Mouse (Mus musculus): ENCODE results near the gene Efhd2. TPM values are rescaled to one million over a fixed set of nuclear protein-coding genes. Genes with fewer than 3 reads are reported as not detected.
A peak's percentile ranks its signal among the peaks of the same experiment; 100 is the strongest.

The Efhd2 gene
- total RNA-seq, 2 experiments from 2014 or later: 13.8 to 17.6 TPM

DNA sequence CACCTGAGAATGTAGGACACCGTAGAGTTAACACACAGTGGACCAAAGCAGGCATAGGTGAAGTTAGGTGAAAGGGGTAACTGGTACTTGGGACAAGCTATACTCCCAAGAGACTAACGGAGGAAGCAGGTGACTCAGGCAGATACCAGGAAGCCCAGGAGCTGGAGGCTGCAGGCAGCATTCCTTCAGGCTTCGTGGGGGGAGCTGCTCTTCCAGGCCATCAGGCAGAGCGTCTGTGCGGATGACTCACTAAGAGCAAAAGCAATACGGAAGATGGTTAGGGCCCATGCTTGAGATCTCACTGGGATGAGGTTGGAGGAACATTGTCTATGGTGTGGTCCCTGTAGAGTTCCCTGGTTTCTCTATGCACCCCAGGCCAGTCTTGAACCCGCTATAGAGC is 8.1 kb upstream of the Efhd2 start:
- intact Hi-C loops (cut with DNase I; ENCODE audit: low total_unique reads): no loop called here
- no peak for DNase-seq

GRCm38 (mm10) chr4:141881950-141882349 is 7.2 kb upstream of the Efhd2 start:
- intact Hi-C loops (cut with DNase I; ENCODE audit: low total_unique reads): no loop called here

DNA sequence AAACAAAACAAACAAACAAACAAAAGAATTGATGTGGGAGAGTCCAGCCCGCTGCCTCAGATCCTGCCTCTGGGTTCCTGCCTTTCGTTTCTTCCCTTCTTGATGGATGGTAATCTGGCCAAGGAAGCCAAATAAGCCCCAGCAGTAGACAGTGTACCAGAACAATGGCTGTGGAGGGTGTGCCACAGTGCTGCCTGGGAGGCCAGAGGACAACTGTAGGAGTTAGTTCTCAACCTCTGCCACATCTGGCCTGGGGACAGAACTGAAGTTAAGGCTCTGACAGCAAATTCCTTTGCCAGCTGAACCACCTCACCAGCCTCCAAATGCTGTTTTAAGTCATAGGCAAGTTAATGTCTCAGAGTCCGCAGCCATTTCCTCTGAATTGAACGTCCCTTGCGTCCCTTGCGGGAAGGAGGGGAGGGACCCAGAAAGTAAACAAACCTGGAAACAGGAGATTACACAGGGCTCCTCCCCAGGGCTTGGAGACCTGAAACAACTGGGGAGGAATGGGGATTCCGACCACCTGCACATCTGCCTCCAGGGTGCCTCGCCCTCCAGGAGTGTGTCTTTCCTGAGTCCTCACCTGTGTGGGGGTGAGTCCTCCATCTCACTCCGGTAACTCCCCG is 6.7 kb upstream of the Efhd2 start:
- intact Hi-C loops (cut with DNase I; ENCODE audit: low total_unique reads): no loop called here
- DNase-seq: no peak

More at GRCm38 (mm10) chr4:141881950-141882349, 7.2 kb upstream of the Efhd2 start:
- no peak for DNase-seq

DNA sequence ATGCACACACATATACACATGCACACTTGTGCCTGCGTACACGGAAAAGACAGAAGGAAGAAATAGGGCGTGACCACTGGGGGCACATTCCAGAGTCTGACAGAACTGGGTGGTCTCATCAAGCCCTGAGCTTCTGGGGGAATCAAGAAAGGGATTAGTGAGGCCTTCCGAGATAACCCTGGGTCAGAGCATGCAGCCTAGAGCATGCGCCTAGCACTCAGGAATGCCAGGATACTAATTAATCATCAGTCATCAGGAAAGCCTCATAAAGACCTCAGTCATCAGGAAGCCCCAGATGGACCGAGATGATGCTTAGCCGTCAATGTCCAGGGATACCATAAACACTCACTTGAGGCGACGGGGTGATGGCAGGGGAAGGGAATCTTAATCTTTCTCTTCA is 5.2 kb upstream of the Efhd2 start:
- intact Hi-C loops (cut with DNase I; ENCODE audit: low total_unique reads): no loop called here
- no peak for DNase-seq

GRCm38 (mm10) chr4:141879074-141879473 is 4.4 kb upstream of the Efhd2 start:
- DNase-seq: no peak
- intact Hi-C loops (cut with DNase I; ENCODE audit: low total_unique reads): no loop called here

GRCm38 (mm10) chr4:141878621-141879020 is 3.9 kb upstream of the Efhd2 start:
- no peak for DNase-seq
- intact Hi-C loops (cut with DNase I; ENCODE audit: low total_unique reads): no loop called here

DNA sequence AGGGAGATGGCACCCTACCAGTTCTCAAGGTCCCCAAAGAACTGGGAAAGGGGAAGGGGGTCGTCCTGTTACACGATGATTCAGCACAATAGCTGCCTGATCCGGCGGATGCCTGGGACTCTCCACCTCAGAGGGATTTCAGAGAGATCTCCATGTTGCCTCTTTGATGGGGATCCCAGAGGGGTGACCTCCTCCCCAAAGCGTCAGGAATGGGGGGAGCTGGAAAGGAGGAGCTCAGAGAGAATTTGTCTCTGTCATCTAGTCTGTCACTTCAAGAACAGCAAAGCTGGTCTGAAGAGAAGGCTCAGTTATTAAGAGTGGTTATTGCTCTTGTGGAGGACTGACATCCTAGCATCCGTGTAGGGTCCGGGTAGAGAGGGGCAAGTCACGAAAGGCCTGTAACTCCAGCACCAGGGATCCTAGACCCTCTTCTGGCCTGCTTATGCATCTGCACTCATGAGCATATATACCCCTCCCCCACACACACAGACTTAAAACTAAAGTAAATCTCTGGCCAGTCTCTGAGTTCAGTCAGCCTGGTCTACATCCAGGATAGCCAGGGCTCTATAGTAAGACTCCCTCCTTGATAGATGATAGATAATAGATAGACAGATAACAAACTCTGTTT is 875 bp upstream of the Efhd2 start:
- no peak for DNase-seq
- intact Hi-C loops (cut with DNase I; ENCODE audit: low total_unique reads): no loop called here

DNA sequence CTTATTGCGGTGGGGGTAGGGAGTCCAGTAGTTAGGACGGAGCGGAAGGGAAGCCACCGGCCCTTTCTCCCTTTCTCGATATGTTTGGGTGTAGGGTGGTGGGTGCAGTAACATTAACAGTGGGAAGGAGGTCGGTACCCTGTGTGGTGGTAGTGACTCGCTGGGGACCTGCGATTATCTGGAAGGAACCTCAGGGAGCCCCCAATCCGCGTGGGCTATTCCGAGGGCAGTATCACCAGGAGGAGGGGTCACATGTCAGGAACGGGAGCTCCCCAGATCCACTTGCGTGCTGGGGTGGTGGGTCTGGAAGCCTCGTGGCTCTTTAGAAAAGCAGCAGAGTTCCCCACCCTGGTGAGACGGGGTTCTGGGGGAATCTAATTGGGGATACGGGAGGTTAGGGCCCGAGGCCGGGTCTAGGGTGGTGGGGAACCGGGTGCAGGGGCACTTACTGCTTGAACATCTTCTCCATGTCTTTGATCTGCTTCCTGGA is 564 bp downstream of the Efhd2 start:
- no peak for DNase-seq
- intact Hi-C loops (cut with DNase I; ENCODE audit: low total_unique reads): no loop called here

- intact Hi-C loops (cut with DNase I; ENCODE audit: low total_unique reads): no loop called here
- DNase-seq: no peak
These were observed 1.7 kb downstream of the Efhd2 start for GRCm38 (mm10) chr4:141872977-141873376.

DNA sequence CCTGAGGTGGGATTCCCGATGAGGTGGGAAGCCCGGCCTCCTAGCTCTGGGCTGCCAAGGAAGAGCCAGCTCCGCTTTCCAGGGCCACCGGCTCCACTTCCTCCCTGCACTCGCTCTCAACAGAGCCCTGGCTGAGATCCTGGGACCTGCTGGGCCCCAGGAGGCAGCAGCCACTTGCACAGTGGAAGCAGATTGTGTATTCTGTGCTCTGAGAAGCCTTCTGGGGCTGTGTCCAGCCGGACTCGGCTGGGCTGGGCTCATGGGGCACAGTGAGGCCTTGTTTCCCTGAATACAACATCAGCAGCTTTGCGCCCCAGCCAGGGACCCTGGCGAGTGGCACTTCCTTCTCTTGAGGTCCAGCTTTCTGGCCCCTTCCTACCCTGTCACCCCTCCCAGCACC is 2.8 kb downstream of the Efhd2 start:
- no peak for DNase-seq
- intact Hi-C loops (cut with DNase I; ENCODE audit: low total_unique reads): no loop called here

- intact Hi-C loops (cut with DNase I; ENCODE audit: low total_unique reads): no loop called here
These were observed 3.4 kb downstream of the Efhd2 start for GRCm38 (mm10) chr4:141871333-141871725.

DNA sequence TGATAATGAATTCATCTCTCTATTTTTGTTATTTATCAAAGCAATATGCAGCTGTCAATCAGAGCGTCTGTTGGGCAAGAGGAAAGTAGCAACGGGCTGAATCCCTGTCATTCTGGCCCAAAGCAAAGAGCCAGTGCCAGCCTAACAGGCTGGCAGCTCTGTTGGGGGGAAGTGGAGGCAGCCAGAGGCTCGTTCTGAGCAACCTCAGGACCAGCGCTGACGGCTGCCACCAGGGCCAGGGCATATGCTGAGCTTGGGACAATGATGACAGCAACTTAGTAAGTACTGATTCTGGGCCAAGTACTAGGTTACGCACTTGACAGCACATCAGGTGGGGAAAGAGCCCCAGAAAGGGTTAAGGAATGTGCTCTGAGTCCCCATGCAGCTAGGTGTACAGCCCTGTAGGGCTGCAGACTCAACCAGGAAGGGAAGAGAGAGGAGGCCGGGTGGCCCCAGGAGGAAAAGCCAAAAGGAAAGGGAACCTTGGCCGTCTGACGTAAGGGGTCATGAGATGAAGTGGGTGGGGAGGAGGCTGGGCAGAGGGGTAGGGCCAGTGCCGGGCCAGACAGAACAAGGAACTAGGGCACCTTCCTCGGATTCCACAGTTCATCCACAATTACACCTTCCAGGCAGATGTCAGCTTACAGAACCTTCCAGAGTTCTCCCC is 3.9 kb downstream of the Efhd2 start:
- intact Hi-C loops (cut with DNase I; ENCODE audit: low total_unique reads): no loop called here
- no peak for DNase-seq

More at GRCm38 (mm10) chr4:141871333-141871725, 3.4 kb downstream of the Efhd2 start:
- no peak for DNase-seq

DNA sequence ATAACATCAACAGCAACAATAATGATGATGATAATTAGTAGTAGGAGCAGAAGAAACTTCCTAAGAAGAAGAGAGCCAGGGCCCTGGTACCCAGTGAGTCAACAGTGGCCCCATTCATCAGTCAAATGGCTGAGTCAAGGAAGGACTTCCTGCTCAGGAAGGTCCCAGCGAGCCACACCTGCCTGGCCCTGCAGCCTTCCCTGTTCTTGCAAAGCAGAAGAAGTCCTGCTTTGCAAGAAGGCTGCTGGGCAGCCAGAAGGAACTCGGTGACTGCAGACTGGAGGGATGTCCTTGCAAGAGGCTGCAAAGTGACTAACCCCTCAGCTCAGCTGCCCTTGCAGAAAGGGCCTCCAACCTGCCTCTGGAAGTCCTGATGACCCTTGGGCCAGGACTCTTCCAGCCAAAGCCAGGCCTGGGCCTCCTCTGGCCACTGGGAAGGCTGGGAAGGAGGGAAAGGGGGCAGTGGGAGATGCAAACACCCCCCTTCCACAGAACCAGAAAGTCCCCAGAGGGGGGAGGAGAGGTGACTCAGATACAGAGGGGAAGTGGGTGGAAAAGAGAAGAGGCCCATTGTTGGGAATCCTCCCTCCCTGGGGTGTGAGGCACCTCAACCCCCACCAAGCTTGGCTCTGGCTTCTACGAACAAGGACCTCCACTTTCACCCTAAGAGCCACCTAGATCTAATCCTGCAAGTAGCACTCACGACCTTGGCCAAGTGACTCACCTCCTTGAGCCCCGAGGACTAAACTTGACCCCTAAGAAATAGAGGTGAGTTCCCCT is 5.1 kb downstream of the Efhd2 start:
- intact Hi-C loops (cut with DNase I; ENCODE audit: low total_unique reads): no loop called here

DNA sequence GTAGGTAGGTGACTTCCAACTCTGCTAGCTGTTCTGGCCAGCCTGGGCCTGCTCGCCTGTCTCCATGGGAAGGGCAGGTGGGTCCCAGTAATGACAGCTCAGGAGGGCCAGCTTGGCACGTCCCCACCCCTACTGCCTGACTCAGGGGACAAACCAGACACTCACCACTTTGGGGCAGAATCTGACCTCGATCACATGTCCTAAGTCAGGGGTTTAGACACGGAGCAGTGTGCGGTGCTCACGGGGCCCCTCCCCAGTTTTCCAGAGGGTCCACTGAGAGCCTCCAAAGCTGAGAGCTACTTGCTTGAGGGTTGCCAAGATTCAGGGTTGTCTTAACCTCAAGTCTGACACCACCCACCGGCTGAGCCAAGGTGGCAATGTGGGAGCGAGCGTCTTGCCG is 6.7 kb downstream of the Efhd2 start:
- intact Hi-C loops (cut with DNase I; ENCODE audit: low total_unique reads): no loop called here
- no peak for DNase-seq

More for the DNA sequence above, 5.1 kb downstream of the Efhd2 start:
- no peak for DNase-seq

DNA sequence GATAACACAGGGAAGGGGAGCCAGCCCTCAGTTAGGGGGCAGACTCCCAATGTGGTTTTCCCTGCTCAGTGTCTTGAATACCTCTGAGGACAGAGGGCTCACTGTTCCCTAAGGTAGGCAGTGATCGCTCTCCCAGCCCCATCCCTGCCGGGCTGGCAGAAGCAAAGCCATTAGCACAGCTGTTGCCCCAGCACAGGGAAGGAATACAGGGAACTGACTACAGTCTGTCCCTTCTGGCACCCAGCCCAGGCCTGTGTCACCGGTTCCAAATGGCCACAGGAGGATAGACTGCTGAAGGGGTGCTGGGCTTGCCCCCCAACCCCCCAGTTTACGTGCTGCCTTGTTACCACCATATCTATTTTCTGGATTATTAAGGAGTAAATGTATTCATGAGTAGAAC is 7.2 kb downstream of the Efhd2 start:
- intact Hi-C loops (cut with DNase I; ENCODE audit: low total_unique reads): no loop called here
- peak; percentile 83 for DNase-seq

DNA sequence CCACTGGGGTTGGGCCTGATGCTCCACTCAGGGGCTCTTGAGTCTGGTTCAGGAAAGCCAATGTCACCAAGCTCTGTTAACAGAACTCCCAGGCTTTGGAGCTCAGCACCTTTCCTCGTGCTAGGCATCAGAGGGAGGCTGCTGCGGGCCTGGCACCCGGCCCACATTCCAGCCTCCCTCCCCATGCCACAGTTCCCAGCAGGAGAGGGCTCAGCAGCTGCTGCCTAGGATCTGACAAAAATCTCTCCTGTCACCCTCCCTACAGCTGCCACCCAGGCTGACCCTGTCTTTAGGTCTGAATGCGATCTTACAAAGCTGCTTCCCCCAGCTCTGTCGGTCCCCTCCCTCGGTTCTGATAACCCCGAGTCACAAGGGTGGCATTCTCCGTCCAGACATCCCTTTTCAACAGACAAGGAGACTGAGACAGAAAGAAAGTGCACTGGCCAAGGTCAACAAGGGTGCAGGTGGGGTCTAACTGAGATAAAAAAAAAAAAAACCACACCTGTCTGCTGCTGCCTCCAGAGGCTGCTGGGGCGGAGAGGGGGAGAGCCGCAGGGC is 7.7 kb downstream of the Efhd2 start:
- DNase-seq: peak; percentile 47
- intact Hi-C loops (cut with DNase I; ENCODE audit: low total_unique reads): no loop called here

- intact Hi-C loops (cut with DNase I; ENCODE audit: low total_unique reads): no loop called here
- DNase-seq: no peak
These were observed 9.1 kb downstream of the Efhd2 start for GRCm38 (mm10) chr4:141865600-141865999.

DNA sequence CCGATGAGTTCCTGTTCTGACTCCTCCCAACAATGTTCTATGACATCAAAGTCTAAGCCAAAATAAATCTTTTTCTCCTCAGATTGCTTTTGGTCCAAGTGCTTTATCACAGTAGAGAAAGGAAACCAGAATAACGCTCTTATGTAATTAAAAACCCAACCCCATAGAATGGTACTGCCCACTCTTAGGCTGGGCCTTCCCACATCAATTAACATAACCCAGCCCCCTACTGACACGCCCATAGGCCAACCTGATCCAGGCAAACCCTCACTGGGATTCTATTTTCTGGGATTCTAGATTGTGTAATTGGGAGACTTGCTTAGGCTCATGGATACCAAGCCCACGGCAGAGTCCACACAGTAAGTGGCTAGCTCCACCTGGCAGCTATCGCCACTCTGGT is 9.7 kb downstream of the Efhd2 start:
- intact Hi-C loops (cut with DNase I; ENCODE audit: low total_unique reads): no loop called here
- DNase-seq: no peak

DNA sequence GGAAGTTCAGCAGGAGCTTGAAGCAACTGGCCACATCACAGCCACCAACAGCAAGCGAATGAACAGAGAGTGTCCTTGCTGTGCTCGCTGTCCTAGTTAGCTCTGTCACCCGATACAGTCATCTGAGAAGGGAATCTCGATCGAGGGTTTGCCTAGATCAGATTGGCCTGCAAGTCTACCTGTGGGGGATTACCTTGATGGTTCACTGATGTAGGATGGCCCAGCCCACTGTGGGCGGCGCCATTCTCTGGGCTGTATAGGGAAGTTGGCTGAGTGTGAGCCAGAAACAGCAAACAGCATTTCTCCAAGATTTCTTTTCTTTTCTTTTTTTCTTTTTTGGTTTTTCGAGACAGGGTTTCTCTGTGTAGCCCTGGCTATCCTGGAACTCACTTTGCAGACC is 10.2 kb downstream of the Efhd2 start:
- no peak for DNase-seq
- intact Hi-C loops (cut with DNase I; ENCODE audit: low total_unique reads): no loop called here

GRCm38 (mm10) chr4:141863726-141864280 is 10.9 kb downstream of the Efhd2 start:
- intact Hi-C loops (cut with DNase I; ENCODE audit: low total_unique reads): no loop called here
- no peak for DNase-seq

Measured in gastrocnemius, postnatal 14 days (tissue).